Mouse (Mus musculus) lung, postnatal 4 days (tissue): Measurements from ENCODE around the gene Socs1.

ENCODE experiments used
- DNase-seq, 2 experiments: peaks; one replicate each; pipeline ENCODE4 v3.0.0; 2021

Socs1 gene

GRCm38 (mm10) chr16:10761182-10761581, 24.2 kb downstream of the Socs1 start:
- DNase-seq, result no peak

GRCm38 (mm10) chr16:10756168-10756567, 29.2 kb downstream of the Socs1 start:
- DNase-seq, result no peak

GRCm38 (mm10) chr16:10754521-10755296, 30.6 kb downstream of the Socs1 start:
- no peak for DNase-seq

GRCm38 (mm10) chr16:10749824-10750223, 35.5 kb downstream of the Socs1 start:
- DNase-seq, result no peak

- no peak for DNase-seq
Measured at GRCm38 (mm10) chr16:10749226-10749625, 36.1 kb downstream of the Socs1 start.

- peak in 1 of 2 experiments; percentile 38 for DNase-seq
Measured at GRCm38 (mm10) chr16:10741082-10741481, 44.3 kb downstream of the Socs1 start.

- DNase-seq, result no peak
Measured at GRCm38 (mm10) chr16:10739854-10740398, 45.4 kb downstream of the Socs1 start.

GRCm38 (mm10) chr16:10738866-10739265, 46.5 kb downstream of the Socs1 start:
- DNase-seq, result peak in 1 of 2 experiments; percentile 51

GRCm38 (mm10) chr16:10737571-10737970, 47.8 kb downstream of the Socs1 start:
- peak; percentile 61 to 63 for DNase-seq

GRCm38 (mm10) chr16:10736364-10736763, 49.0 kb downstream of the Socs1 start:
- no peak for DNase-seq

- peak; percentile 41 to 54 for DNase-seq
Measured at GRCm38 (mm10) chr16:10735781-10736180, 49.6 kb downstream of the Socs1 start.

GRCm38 (mm10) chr16:10732421-10732820, 52.9 kb downstream of the Socs1 start:
- no peak for DNase-seq
